Mouse (Mus musculus) intestine, embryonic 15.5 days (tissue): Measurements from ENCODE around the gene Clasrp. TPM values are rescaled to one million over a fixed set of nuclear protein-coding genes. Genes with fewer than 3 reads are reported as not detected.

Experiments
- ATAC-seq: fragments of 200-750 bp; cut with Nextera tagmentation; 2 replicates; pipeline ENCODE4 v1.8.0; 2017; ENCODE audit warnings: moderate TSS enrichment, moderate library complexity
- H3K27ac ChIP-seq: fragments of 300-500 bp; sonication (generic); 2 replicates; pipeline ENCODE4 v1.5.1; 2015; ENCODE audit warnings: mild to moderate bottlenecking, inconsistent platforms
- H3K27me3 ChIP-seq: fragments of 300-500 bp; sonication (generic); replicated peaks from 2 replicates; pipeline ENCODE4 v1.6.1; 2015; ENCODE audit warnings: inconsistent platforms
- H3K36me3 ChIP-seq: fragments of 300-500 bp; sonication (generic); 2 replicates; pipeline ENCODE4 v1.6.1; 2015; ENCODE audit warnings: inconsistent platforms
- H3K4me1 ChIP-seq: fragments of 300-500 bp; sonication (generic); replicated peaks from 2 replicates; pipeline ENCODE4 v1.6.1; 2015; ENCODE audit warnings: inconsistent platforms
- H3K4me2 ChIP-seq: fragments of 300-500 bp; sonication (generic); replicated peaks from 2 replicates; pipeline ENCODE4 v1.6.1; 2015; ENCODE audit warnings: mild to moderate bottlenecking, inconsistent platforms
- H3K4me3 ChIP-seq: fragments of 300-500 bp; sonication (generic); replicated peaks from 2 replicates; pipeline ENCODE4 v1.5.1; 2015; ENCODE audit warnings: inconsistent platforms
- H3K9ac ChIP-seq: fragments of 300-500 bp; sonication (generic); 2 replicates; pipeline ENCODE4 v1.6.1; 2015; ENCODE audit warnings: inconsistent platforms
- H3K9me3 ChIP-seq: fragments of 300-500 bp; sonication (generic); 2 replicates; pipeline ENCODE4 v1.6.1; 2016; ENCODE audit warnings: inconsistent platforms
- WGBS: fragments of 180-500 bp; shearing (Covaris S2); methylation state at CpG from one replicate; pipeline ENCODE4 v1.1.7; 2015; 5-methylcytosine and 5-hydroxymethylcytosine counted together
- polyA plus RNA-seq: library from polyadenylated mRNA; unstranded; fragments of >200 nt; fragmentation: Nextera tagmentation; extraction: Ambion mirVana; gene quantifications from 2 replicates; pipeline ENCODE4 v1.2.1, GENCODE M21; 2015

Clasrp gene
- polyA plus RNA-seq, 1 experiment from 2014 or later, result 38.3 TPM

GRCm38 (mm10) chr7:19628536-19629360 lies 24.5 kb upstream of the Clasrp start:
- 2% methylated on average over 57 of the region's 57 CpGs for WGBS
- ATAC-seq, result peak; percentile 93

GRCm38 (mm10) chr7:19628192-19628535 lies 23.9 kb upstream of the Clasrp start:
- no peak for ATAC-seq
- peaks cover 7% of the 10 kb centered on the region; the same call in 1 of the 2 replicates for H3K4me1 ChIP-seq
- peaks cover 3% of the 10 kb centered on the region; the same call in 1 of the 2 replicates for H3K36me3 ChIP-seq
- WGBS, result 12% methylated on average over 17 of the region's 17 CpGs
- H3K27me3 ChIP-seq, result no peaks in the 10 kb centered on the region
- H3K9ac ChIP-seq, result no peak overlapping the region
- peak overlapping the region; percentile 82 for H3K4me3 ChIP-seq
- H3K4me2 ChIP-seq, result peak overlapping the region; percentile 92
- peak overlapping the region; percentile 86 for H3K27ac ChIP-seq
- H3K9me3 ChIP-seq, result no peaks in the 10 kb centered on the region

More at GRCm38 (mm10) chr7:19628536-19629360, 24.5 kb upstream of the Clasrp start:
- Histone ChIP-seq H3K9me3 (no peaks in the 10 kb centered on the region), H3K4me1 (peaks cover 4% of the 10 kb centered on the region; the same call in 1 of the 2 replicates), H3K4me2 (peak overlapping the region; percentile 92), H3K27ac (peak overlapping the region; percentile 86), H3K36me3 (peaks cover 8% of the 10 kb centered on the region; the same call in 1 of the 2 replicates), H3K9ac (peak overlapping the region; percentile 60), H3K4me3 (peak overlapping the region; percentile 82), H3K27me3 (no peaks in the 10 kb centered on the region)

- WGBS, result 57% methylated on average over 3 of the region's 3 CpGs
- no peak for ATAC-seq
- H3K9ac ChIP-seq, result no peak overlapping the region
Observed at GRCm38 (mm10) chr7:19627721-19628120, 23.4 kb upstream of the Clasrp start.

GRCm38 (mm10) chr7:19623433-19623832 lies 19.1 kb upstream of the Clasrp start:
- WGBS, result 57% methylated on average over 2 of the region's 2 CpGs
- peak overlapping the region; percentile 71; the same call in 1 of the 2 replicates for H3K27ac ChIP-seq

More at GRCm38 (mm10) chr7:19627721-19628120, 23.4 kb upstream of the Clasrp start:
- H3K27me3 ChIP-seq, result no peaks in the 10 kb centered on the region
- peak overlapping the region; percentile 92 for H3K4me2 ChIP-seq
- H3K4me3 ChIP-seq, result peak overlapping the region; percentile 82
- H3K36me3 ChIP-seq, result peaks cover 3% of the 10 kb centered on the region; the same call in 1 of the 2 replicates
- H3K4me1 ChIP-seq, result peaks cover 10% of the 10 kb centered on the region; the same call in 1 of the 2 replicates
- no peaks in the 10 kb centered on the region for H3K9me3 ChIP-seq
- H3K27ac ChIP-seq, result no peak overlapping the region

GRCm38 (mm10) chr7:19622241-19622640 lies 18.0 kb upstream of the Clasrp start:
- Histone ChIP-seq H3K4me1 (peaks cover 14% of the 10 kb centered on the region; the same call in 1 of the 2 replicates), H3K27me3 (no peaks in the 10 kb centered on the region), H3K4me3 (no peak overlapping the region), H3K27ac (no peak overlapping the region), H3K4me2 (no peak overlapping the region), H3K36me3 (no peaks in the 10 kb centered on the region), H3K9ac (no peak overlapping the region), H3K9me3 (no peaks in the 10 kb centered on the region)
- WGBS, result 25% methylated on average over 6 of the region's 6 CpGs
- ATAC-seq, result 0 out of 2 replicates have a peak, but pooled peaks have one; percentile 5

More at GRCm38 (mm10) chr7:19623433-19623832, 19.1 kb upstream of the Clasrp start:
- peaks cover 14% of the 10 kb centered on the region; the same call in 1 of the 2 replicates for H3K4me1 ChIP-seq
- no peaks in the 10 kb centered on the region for H3K27me3 ChIP-seq
- no peak overlapping the region for H3K9ac ChIP-seq
- H3K36me3 ChIP-seq, result no peaks in the 10 kb centered on the region
- H3K9me3 ChIP-seq, result no peaks in the 10 kb centered on the region
- peak; percentile 65 for ATAC-seq
- H3K4me2 ChIP-seq, result peak overlapping the region; percentile 9; the same call in 1 of the 2 replicates
- H3K4me3 ChIP-seq, result no peak overlapping the region

GRCm38 (mm10) chr7:19620811-19621210 lies 16.5 kb upstream of the Clasrp start:
- no peaks in the 10 kb centered on the region for H3K9me3 ChIP-seq
- H3K27ac ChIP-seq, result no peak overlapping the region
- H3K4me3 ChIP-seq, result no peak overlapping the region
- no peaks in the 10 kb centered on the region for H3K27me3 ChIP-seq
- no peak for ATAC-seq
- no peaks in the 10 kb centered on the region for H3K36me3 ChIP-seq
- no peak overlapping the region for H3K4me2 ChIP-seq
- WGBS, result 87% methylated on average over 7 of the region's 7 CpGs
- H3K4me1 ChIP-seq, result peaks cover 14% of the 10 kb centered on the region; the same call in 1 of the 2 replicates
- no peak overlapping the region for H3K9ac ChIP-seq

- Histone ChIP-seq H3K4me1 (peaks cover 14% of the 10 kb centered on the region; the same call in 1 of the 2 replicates), H3K4me2 (peak overlapping the region; percentile 57), H3K9me3 (no peaks in the 10 kb centered on the region), H3K4me3 (peak overlapping the region; percentile 22), H3K27me3 (no peaks in the 10 kb centered on the region), H3K27ac (no peak overlapping the region), H3K9ac (peak overlapping the region; percentile 29), H3K36me3 (no peaks in the 10 kb centered on the region)
- ATAC-seq, result peak; percentile 42; the same call in 1 of the 2 replicates
- WGBS, result 9% methylated on average over 35 of the region's 35 CpGs
Observed at GRCm38 (mm10) chr7:19619004-19619801, 14.9 kb upstream of the Clasrp start.

- Histone ChIP-seq H3K9ac (no peak overlapping the region), H3K9me3 (no peaks in the 10 kb centered on the region), H3K27ac (no peak overlapping the region), H3K36me3 (0 out of 2 replicates have a peak, but pooled peaks cover 5% of the 10 kb centered on the region), H3K27me3 (no peaks in the 10 kb centered on the region), H3K4me3 (no peak overlapping the region), H3K4me1 (0 out of 2 replicates have a peak, but pooled peaks cover 4% of the 10 kb centered on the region), H3K4me2 (no peak overlapping the region)
- peak; percentile 49 for ATAC-seq
- 76% methylated on average over 12 of the region's 12 CpGs for WGBS
Observed at GRCm38 (mm10) chr7:19615036-19615577, 10.8 kb upstream of the Clasrp start.

- no peak for ATAC-seq
- no peak overlapping the region for H3K9ac ChIP-seq
- no peaks in the 10 kb centered on the region for H3K9me3 ChIP-seq
- no peaks in the 10 kb centered on the region for H3K4me1 ChIP-seq
- H3K36me3 ChIP-seq, result 0 out of 2 replicates have a peak, but pooled peaks cover 5% of the 10 kb centered on the region
- H3K4me2 ChIP-seq, result no peak overlapping the region
- H3K27me3 ChIP-seq, result no peaks in the 10 kb centered on the region
- no peak overlapping the region for H3K27ac ChIP-seq
- H3K4me3 ChIP-seq, result no peak overlapping the region
- 80% methylated on average over 5 of the region's 5 CpGs for WGBS
Observed at GRCm38 (mm10) chr7:19610969-19611368, 6.7 kb upstream of the Clasrp start.

- no peak overlapping the region for H3K4me2 ChIP-seq
- 85% methylated on average over 12 of the region's 12 CpGs for WGBS
- no peak overlapping the region for H3K9ac ChIP-seq
- no peak overlapping the region for H3K27ac ChIP-seq
- H3K4me1 ChIP-seq, result no peaks in the 10 kb centered on the region
- peak; percentile 74 for ATAC-seq
- no peaks in the 10 kb centered on the region for H3K27me3 ChIP-seq
- no peaks in the 10 kb centered on the region for H3K9me3 ChIP-seq
- no peak overlapping the region for H3K4me3 ChIP-seq
- H3K36me3 ChIP-seq, result 0 out of 2 replicates have a peak, but pooled peaks cover 5% of the 10 kb centered on the region
Observed at GRCm38 (mm10) chr7:19609641-19610332, 5.5 kb upstream of the Clasrp start.

- no peak for ATAC-seq
- no peak overlapping the region for H3K4me3 ChIP-seq
- no peak overlapping the region for H3K4me2 ChIP-seq
- WGBS, result 75% methylated on average over 5 of the region's 5 CpGs
- no peaks in the 10 kb centered on the region for H3K27me3 ChIP-seq
- H3K4me1 ChIP-seq, result peaks cover 14% of the 10 kb centered on the region
- H3K36me3 ChIP-seq, result 0 out of 2 replicates have a peak, but pooled peaks cover 5% of the 10 kb centered on the region
- H3K27ac ChIP-seq, result no peak overlapping the region
- no peak overlapping the region for H3K9ac ChIP-seq
- H3K9me3 ChIP-seq, result no peaks in the 10 kb centered on the region
Observed at GRCm38 (mm10) chr7:19607291-19607690, 3.0 kb upstream of the Clasrp start.
